ENCODE assay signal across 18 mouse cellular contexts in the genomic region with DNA sequence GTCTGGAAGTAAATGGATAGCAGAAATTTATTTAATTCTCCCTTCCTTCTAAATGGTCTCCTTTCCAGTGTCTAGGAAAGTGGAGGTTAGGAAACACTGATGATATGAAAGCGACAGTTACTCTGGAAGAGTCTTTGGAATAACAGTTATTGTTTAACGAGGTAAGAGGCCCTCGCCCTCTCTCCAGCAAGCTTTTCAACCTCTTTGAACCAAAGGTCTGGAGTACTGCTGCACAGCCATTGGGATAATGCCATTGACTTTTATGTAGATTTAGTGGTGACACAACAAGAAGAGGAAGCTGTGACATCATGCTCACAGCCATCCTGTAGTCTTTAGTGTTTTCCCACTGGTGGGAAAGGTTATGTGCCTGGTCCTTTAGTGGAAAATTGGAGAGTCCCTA.
DNase-seq lines count a peak whose midpoint lies in the region; ATAC-seq and TF ChIP-seq lines count a peak whose summit lies in the region.
"Had no signal": no experiment of that assay in that cellular context is flagged by ENCODE, and none has a peak within 500 bp of the region (broad histone marks: within the 10 kb centered on the region; RNA-seq: fewer than 3 reads in every experiment).

No protein-coding gene starts in this region.

- no peaks in the 10 kb centered on the region for H3K9me3 ChIP-seq in kidney, embryonic 15.5 days (replicated peaks)
- no peaks in the 10 kb centered on the region for H3K9me3 ChIP-seq in kidney, postnatal 0 days (replicated peaks; ENCODE audit: low read length)
- H3K9me3 ChIP-seq in forebrain, embryonic 10.5 days: no peaks in the 10 kb centered on the region
- H3K9me3 ChIP-seq: embryonic facial prominence, embryonic 12.5 days; forebrain, embryonic 13.5 days; heart, embryonic 13.5 days had no signal

- H3K4me3 ChIP-seq in kidney, embryonic 15.5 days (replicated peaks): no peak overlapping the region
- H3K4me3 ChIP-seq in kidney, postnatal 0 days (replicated peaks; ENCODE audit: low read depth, low read length): no peak overlapping the region
- no peak overlapping the region for H3K4me3 ChIP-seq in forebrain, embryonic 10.5 days
- H3K4me3 ChIP-seq: embryonic facial prominence, embryonic 12.5 days; forebrain, embryonic 13.5 days; heart, embryonic 13.5 days had no signal

- no peak overlapping the region for H3K4me2 ChIP-seq in kidney, embryonic 15.5 days
- H3K4me2 ChIP-seq in kidney, postnatal 0 days (ENCODE audit: low read length): no peak overlapping the region
- H3K4me2 ChIP-seq: embryonic facial prominence, embryonic 12.5 days; forebrain, embryonic 13.5 days; heart, embryonic 13.5 days had no signal

- WGBS in kidney, embryonic 15.5 days: 86% methylated on average over 3 of the region's 3 CpGs
- 63% methylated on average over 3 of the region's 3 CpGs for WGBS in kidney, postnatal 0 days
- WGBS in forebrain, embryonic 10.5 days: 91% methylated on average over 3 of the region's 3 CpGs

- no peaks in the 10 kb centered on the region for H3K36me3 ChIP-seq in kidney, embryonic 15.5 days
- no peaks in the 10 kb centered on the region for H3K36me3 ChIP-seq in kidney, postnatal 0 days (ENCODE audit: insufficient read depth, low read length)
- no peaks in the 10 kb centered on the region for H3K36me3 ChIP-seq in forebrain, embryonic 10.5 days (replicated peaks)
- H3K36me3 ChIP-seq: embryonic facial prominence, embryonic 12.5 days; heart, embryonic 13.5 days had no signal

- H3K4me1 ChIP-seq in kidney, embryonic 15.5 days: 0 out of 2 replicates have a peak, but pooled peaks cover 3% of the 10 kb centered on the region
- no peaks in the 10 kb centered on the region for H3K4me1 ChIP-seq in kidney, postnatal 0 days (replicated peaks; ENCODE audit: insufficient read depth, low read length)
- H3K4me1 ChIP-seq in forebrain, embryonic 10.5 days: no peaks in the 10 kb centered on the region
- H3K4me1 ChIP-seq: embryonic facial prominence, embryonic 12.5 days; forebrain, embryonic 13.5 days; heart, embryonic 13.5 days had no signal

- no peak overlapping the region for H3K9ac ChIP-seq in kidney, embryonic 15.5 days
- no peak overlapping the region for H3K9ac ChIP-seq in kidney, postnatal 0 days (ENCODE audit: low read depth, low read length)
- H3K9ac ChIP-seq: embryonic facial prominence, embryonic 12.5 days; forebrain, embryonic 13.5 days; forebrain, postnatal 0 days; heart, embryonic 13.5 days had no signal

- no peak overlapping the region for H3K27ac ChIP-seq in kidney, embryonic 15.5 days
- no peak overlapping the region for H3K27ac ChIP-seq in kidney, postnatal 0 days
- no peak overlapping the region for H3K27ac ChIP-seq in forebrain, embryonic 10.5 days
- H3K27ac ChIP-seq: embryonic facial prominence, embryonic 12.5 days; forebrain, embryonic 13.5 days; heart, embryonic 13.5 days had no signal

- no peak for ATAC-seq in kidney, embryonic 15.5 days (replicated peaks; ENCODE audit: low FRiP score)
- ATAC-seq in kidney, postnatal 0 days (replicated peaks; ENCODE audit: low FRiP score, low read depth): no peak
- ATAC-seq: forebrain, embryonic 13.5 days; forebrain, postnatal 0 days had no signal

- peak; percentile 64 for DNase-seq in kidney, adult 11 months
- DNase-seq in kidney, adult 9 months: peak; percentile 83
- DNase-seq in kidney, postnatal 4 days: no peak
- DNase-seq in kidney, postnatal 0 days (ENCODE audit: low spot score): peak; percentile 7
- DNase-seq in forebrain, embryonic 10.5 days (ENCODE audit: extremely low spot score, low spot score): no peak
- no peak for DNase-seq in spleen, postnatal 4 days (ENCODE audit: low spot score in 2 of 2)
- DNase-seq: adrenal gland, postnatal 10 days; cerebellum, adult 11 months; cerebellum, adult 8-10 months; cerebellum, postnatal 14 days; embryo, embryonic 11 days; forebrain, postnatal 0 days; gastrocnemius, postnatal 14 days; heart, postnatal 36 days had no signal

- no peaks in the 10 kb centered on the region for H3K27me3 ChIP-seq in kidney, embryonic 15.5 days
- no peaks in the 10 kb centered on the region for H3K27me3 ChIP-seq in kidney, postnatal 0 days (ENCODE audit: insufficient read depth, low read length)
- no peaks in the 10 kb centered on the region for H3K27me3 ChIP-seq in forebrain, embryonic 10.5 days (ENCODE audit: poor library complexity, severe bottlenecking)
- H3K27me3 ChIP-seq: embryonic facial prominence, embryonic 12.5 days; forebrain, embryonic 13.5 days; heart, embryonic 13.5 days had no signal

- no peak for TF ChIP-seq CTCF in kidney, postnatal 0 days (IDR thresholded peaks at IDR 0.05; ENCODE audit: low read depth)

Comparison
In these comparisons a context has a peak if more than half of its experiments do, and no peak if none do; other contexts are left out.
1. DNase-seq: peak in kidney, adult 11 months (single experiment), kidney, adult 9 months (single experiment) and kidney, postnatal 0 days (single experiment); none in kidney, postnatal 4 days (0 of 2), forebrain, embryonic 10.5 days (single experiment) and spleen, postnatal 4 days (0 of 2).